Mouse (Mus musculus): ENCODE data around the gene Etv4. TPM values are rescaled to one million over a fixed set of nuclear protein-coding genes. Genes with fewer than 3 reads are reported as not detected.

The Etv4 gene
- total RNA-seq, 2 experiments from 2014 or later = 1.2 to 3.0 TPM

GRCm38 (mm10) chr11:101719986-101720520 is 65.1 kb downstream of the Etv4 start:
- no peak for DNase-seq

Other genes with a start within 250 kb of the Etv4 start
- gene Brca1, start 233.4 kb downstream of the Etv4 start, total RNA-seq (2021) = 1 to 10 TPM; 2.4 to 2.9 TPM
- 100 to 1,000 TPM; 128 to 134 TPM for gene Nbr1, start 233.2 kb downstream of the Etv4 start, total RNA-seq (2021)
- 10 to 100 TPM; 10.9 to 11.1 TPM for gene Tmem106a, start 203.1 kb downstream of the Etv4 start, total RNA-seq (2021)
- gene Gm11634, start 186.1 kb downstream of the Etv4 start, total RNA-seq (2021) = not detected
- gene Rdm1, start 158.2 kb downstream of the Etv4 start, total RNA-seq (2021) = 10 to 100 TPM; 24.0 to 31.6 TPM
- 10 to 100 TPM; 11.4 to 12.5 TPM for gene Arl4d, start 119.8 kb downstream of the Etv4 start, total RNA-seq (2021)
- gene Dhx8, start 52.5 kb downstream of the Etv4 start, total RNA-seq (2021) = 10 to 100 TPM; 23.9 to 25.7 TPM
- gene Meox1, start 109.0 kb upstream of the Etv4 start, total RNA-seq (2021) = 1 to 10 TPM; 3.6 to 6.0 TPM
- not detected for gene Sost, start 181.6 kb upstream of the Etv4 start, total RNA-seq (2021)
- not detected for gene Cfap97d1, start 198.9 kb upstream of the Etv4 start, total RNA-seq (2021)
- 100 to 1,000 TPM in 1 of 2 experiments, 10 to 100 TPM in 1; 98.6 to 132 TPM for gene Dusp3, start 201.6 kb upstream of the Etv4 start, total RNA-seq (2021)
- gene Mpp3, start 243.1 kb upstream of the Etv4 start, total RNA-seq (2021) = 10 to 100 TPM in 1 of 2 experiments, 1 to 10 TPM in 1; 5.3 to 17.3 TPM